Mouse (Mus musculus) liver, embryonic 15.5 days (tissue): ENCODE measurements around the gene Tbc1d10a. TPM values are rescaled to one million over a fixed set of nuclear protein-coding genes. Genes with fewer than 3 reads are reported as not detected.
A peak's percentile ranks its signal among the peaks of the same experiment; 100 is the strongest.

Experiments used
- ATAC-seq: fragments of 200-750 bp; cut with Nextera tagmentation; 2 replicates; pipeline ENCODE4 v1.8.0; 2017; ENCODE audit warnings: moderate number of reproducible peaks, mild to moderate bottlenecking, moderate library complexity; ENCODE audit not compliant: insufficient read depth
- H3K27ac ChIP-seq: fragments of 300-500 bp; sonication (generic); replicated peaks from 2 replicates; pipeline ENCODE4 v1.5.1; 2015; ENCODE audit warnings: mild to moderate bottlenecking, inconsistent platforms
- H3K27me3 ChIP-seq: fragments of 300-500 bp; sonication (generic); 2 replicates; pipeline ENCODE4 v1.6.1; 2015; ENCODE audit warnings: mild to moderate bottlenecking, inconsistent platforms
- H3K36me3 ChIP-seq: fragments of 300-500 bp; sonication (generic); replicated peaks from 2 replicates; pipeline ENCODE4 v1.6.1; 2015; ENCODE audit warnings: moderate library complexity, mild to moderate bottlenecking, inconsistent platforms
- H3K4me1 ChIP-seq: fragments of 300-500 bp; sonication (generic); replicated peaks from 2 replicates; pipeline ENCODE4 v1.6.1; 2015; ENCODE audit warnings: inconsistent platforms
- H3K4me2 ChIP-seq: fragments of 300-500 bp; sonication (generic); 2 replicates; pipeline ENCODE4 v1.6.1; 2015; ENCODE audit warnings: moderate library complexity, mild to moderate bottlenecking, inconsistent platforms
- H3K4me3 ChIP-seq: fragments of 300-500 bp; sonication (generic); replicated peaks from 2 replicates; pipeline ENCODE4 v1.5.1; 2015; ENCODE audit warnings: mild to moderate bottlenecking, inconsistent platforms
- H3K9ac ChIP-seq: fragments of 300-500 bp; sonication (generic); 2 replicates; pipeline ENCODE4 v1.6.1; 2015; ENCODE audit warnings: moderate library complexity, mild to moderate bottlenecking, inconsistent platforms
- H3K9me3 ChIP-seq: fragments of 300-500 bp; sonication (generic); replicated peaks from 2 replicates; pipeline ENCODE4 v1.6.1; 2016; ENCODE audit warnings: inconsistent platforms
- WGBS: fragments of 180-500 bp; shearing (Covaris S2); methylation state at CpG from one replicate; pipeline ENCODE4 v1.1.7; 2015; ENCODE audit warnings: mixed read lengths; ENCODE audit not compliant: insufficient replicate concordance; 5-methylcytosine and 5-hydroxymethylcytosine counted together
- polyA plus RNA-seq: library from polyadenylated mRNA; unstranded; fragments of >200 nt; fragmentation: Nextera tagmentation; extraction: Ambion mirVana; gene quantifications from 2 replicates; pipeline ENCODE4 v1.2.1, GENCODE M21; 2015

Tbc1d10a gene
- polyA plus RNA-seq, 1 experiment from 2014 or later: 7.0 TPM

DNA sequence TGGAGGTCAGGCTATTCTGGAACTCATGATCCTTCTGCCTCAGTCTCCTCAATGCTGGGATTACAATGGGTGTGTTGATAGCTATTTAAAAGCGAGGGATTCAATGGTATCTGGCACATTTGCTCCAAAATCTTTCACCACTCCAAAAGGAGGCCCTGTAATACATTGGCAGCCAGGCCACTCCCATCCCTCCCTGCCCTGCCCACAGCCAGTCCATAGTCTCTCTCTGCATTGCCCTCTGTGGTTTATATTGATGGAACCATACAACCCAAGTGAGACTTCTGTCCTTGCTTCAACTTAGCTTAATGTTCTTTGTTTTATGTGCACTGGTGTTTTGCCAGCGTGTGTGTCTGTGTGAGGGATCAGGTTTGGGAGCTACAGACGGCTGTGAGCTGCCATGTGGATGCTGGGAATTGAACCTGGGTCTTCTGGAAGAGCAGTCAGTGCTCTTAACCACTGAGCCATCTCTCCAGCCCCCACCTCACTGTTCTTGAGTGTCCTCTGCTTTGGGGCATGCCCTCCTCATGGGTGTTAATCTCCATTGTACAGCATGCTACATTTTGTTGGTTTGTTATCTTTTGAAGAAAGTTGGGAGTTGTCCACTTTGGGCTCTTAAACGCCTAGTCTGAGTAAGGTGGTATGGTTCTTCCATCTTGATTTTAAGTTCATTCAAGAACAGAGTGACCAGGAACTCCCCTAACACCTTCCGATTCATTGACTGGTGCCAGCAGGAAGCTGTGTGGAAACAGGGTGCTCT is 40.2 kb downstream of the Tbc1d10a start:
- 0 out of 2 replicates have a peak overlapping the region, but pooled peaks have one; percentile 20 for H3K9ac ChIP-seq
- H3K4me3 ChIP-seq: peak overlapping the region; percentile 65
- H3K9me3 ChIP-seq: no peaks in the 10 kb centered on the region
- H3K4me2 ChIP-seq: peak overlapping the region; percentile 69
- H3K36me3 ChIP-seq: no peaks in the 10 kb centered on the region
- peak overlapping the region; percentile 62; the same call in 1 of the 2 replicates for H3K27ac ChIP-seq
- WGBS: 49% methylated on average over 5 of the region's 5 CpGs
- no peaks in the 10 kb centered on the region for H3K27me3 ChIP-seq
- H3K4me1 ChIP-seq: peaks cover 90% of the 10 kb centered on the region
- peak; percentile 43; the same call in 1 of the 2 replicates for ATAC-seq

DNA sequence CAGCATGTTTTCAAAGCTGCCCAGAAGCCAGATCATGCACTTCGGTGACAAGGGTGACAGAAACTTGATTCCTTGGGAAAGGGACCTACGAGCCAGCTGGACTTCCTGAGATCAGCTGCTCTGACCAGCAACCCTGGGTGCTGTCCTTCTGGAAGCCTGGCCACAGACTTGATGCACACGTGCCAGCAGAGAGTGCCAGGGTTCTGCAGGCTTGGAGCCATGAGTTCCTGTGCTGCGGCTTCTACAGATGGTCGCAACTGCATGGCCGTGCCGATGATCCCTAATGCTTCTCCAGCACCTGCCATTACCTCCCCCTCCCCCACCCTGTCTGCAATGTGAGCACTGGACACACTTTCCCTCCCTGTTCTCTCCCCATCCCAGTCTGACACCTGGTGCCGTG is 41.9 kb downstream of the Tbc1d10a start:
- no peak overlapping the region for H3K27ac ChIP-seq
- no peaks in the 10 kb centered on the region for H3K27me3 ChIP-seq
- H3K4me3 ChIP-seq: no peak overlapping the region
- no peak overlapping the region for H3K4me2 ChIP-seq
- no peak for ATAC-seq
- H3K9me3 ChIP-seq: no peaks in the 10 kb centered on the region
- no peak overlapping the region for H3K9ac ChIP-seq
- no peaks in the 10 kb centered on the region for H3K36me3 ChIP-seq
- peaks cover 81% of the 10 kb centered on the region for H3K4me1 ChIP-seq
- 74% methylated on average over 8 of the region's 8 CpGs for WGBS

DNA sequence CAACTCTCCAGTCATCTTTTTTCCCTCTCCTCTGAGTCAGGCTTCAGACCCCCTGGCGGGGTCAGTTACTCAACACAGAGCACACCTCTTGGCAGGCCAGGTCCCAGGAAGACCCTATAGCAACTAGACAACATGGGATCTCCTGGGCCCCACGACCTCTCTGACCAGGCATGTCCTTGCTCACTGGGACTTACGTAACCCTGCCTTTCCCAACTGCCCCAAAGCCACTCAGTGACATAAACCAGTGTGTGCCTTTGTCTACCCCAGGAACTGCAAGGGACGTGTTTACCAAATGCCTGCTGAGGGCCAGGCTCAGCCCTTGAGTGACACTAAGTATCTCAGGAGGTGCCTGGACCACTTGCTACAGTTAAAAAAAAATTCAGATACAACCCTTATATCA is 43.3 kb downstream of the Tbc1d10a start:
- 59% methylated on average over 4 of the region's 4 CpGs for WGBS
- Histone ChIP-seq H3K36me3 (no peaks in the 10 kb centered on the region), H3K27ac (peak overlapping the region; percentile 51), H3K4me1 (peaks cover 76% of the 10 kb centered on the region), H3K27me3 (no peaks in the 10 kb centered on the region), H3K9me3 (no peaks in the 10 kb centered on the region), H3K4me3 (no peak overlapping the region), H3K4me2 (no peak overlapping the region), H3K9ac (no peak overlapping the region)
- peak; percentile 26 for ATAC-seq

DNA sequence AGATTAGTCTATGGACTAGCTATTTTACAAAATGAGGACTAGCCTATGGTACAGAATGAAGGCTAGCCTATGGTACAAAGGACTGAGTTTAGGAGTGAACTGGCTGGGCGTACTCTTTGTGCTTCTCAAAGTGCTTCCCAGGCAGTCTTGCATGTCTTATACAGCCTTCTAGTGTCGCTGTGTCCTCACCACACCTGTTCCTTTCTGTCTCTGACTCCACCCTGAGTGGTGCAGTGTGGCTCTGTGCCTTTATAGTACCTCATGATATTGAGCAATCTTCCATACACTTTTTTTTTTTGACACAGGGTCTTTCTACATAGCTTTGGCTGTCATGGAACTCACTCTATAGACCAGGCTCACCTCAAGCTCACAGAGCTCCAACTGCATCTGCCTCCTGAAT is 44.8 kb downstream of the Tbc1d10a start:
- Histone ChIP-seq H3K4me1 (peaks cover 76% of the 10 kb centered on the region), H3K27me3 (no peaks in the 10 kb centered on the region), H3K9me3 (no peaks in the 10 kb centered on the region), H3K27ac (no peak overlapping the region), H3K4me3 (no peak overlapping the region), H3K9ac (no peak overlapping the region), H3K4me2 (no peak overlapping the region), H3K36me3 (no peaks in the 10 kb centered on the region)
- WGBS: 82% methylated on average over 2 of the region's 2 CpGs
- ATAC-seq: no peak

DNA sequence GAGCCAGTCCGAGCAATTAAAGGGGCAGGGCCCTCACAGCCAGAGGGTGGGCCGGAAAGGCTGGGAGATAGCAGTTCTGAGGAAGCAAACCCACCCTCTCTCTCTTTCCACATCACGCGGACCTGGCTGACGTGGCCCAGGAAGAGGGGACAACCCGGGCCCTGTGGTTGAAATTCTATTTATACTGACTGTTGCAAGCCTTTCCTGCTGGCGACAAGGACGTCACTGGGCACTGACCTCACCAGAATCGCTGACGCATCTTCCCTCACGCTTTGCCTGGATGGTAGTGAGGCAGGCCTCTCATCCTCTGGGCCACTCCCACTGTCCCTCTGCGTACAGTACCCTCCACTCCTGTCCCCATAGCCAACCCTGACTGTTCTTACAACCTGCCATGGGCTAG is 46.1 kb downstream of the Tbc1d10a start:
- Histone ChIP-seq H3K36me3 (no peaks in the 10 kb centered on the region), H3K27me3 (no peaks in the 10 kb centered on the region), H3K9me3 (no peaks in the 10 kb centered on the region), H3K9ac (no peak overlapping the region), H3K27ac (no peak overlapping the region), H3K4me2 (no peak overlapping the region), H3K4me1 (peaks cover 76% of the 10 kb centered on the region), H3K4me3 (no peak overlapping the region)
- no peak; the same call in 1 of the 2 replicates for ATAC-seq
- WGBS: 36% methylated on average over 12 of the region's 12 CpGs

DNA sequence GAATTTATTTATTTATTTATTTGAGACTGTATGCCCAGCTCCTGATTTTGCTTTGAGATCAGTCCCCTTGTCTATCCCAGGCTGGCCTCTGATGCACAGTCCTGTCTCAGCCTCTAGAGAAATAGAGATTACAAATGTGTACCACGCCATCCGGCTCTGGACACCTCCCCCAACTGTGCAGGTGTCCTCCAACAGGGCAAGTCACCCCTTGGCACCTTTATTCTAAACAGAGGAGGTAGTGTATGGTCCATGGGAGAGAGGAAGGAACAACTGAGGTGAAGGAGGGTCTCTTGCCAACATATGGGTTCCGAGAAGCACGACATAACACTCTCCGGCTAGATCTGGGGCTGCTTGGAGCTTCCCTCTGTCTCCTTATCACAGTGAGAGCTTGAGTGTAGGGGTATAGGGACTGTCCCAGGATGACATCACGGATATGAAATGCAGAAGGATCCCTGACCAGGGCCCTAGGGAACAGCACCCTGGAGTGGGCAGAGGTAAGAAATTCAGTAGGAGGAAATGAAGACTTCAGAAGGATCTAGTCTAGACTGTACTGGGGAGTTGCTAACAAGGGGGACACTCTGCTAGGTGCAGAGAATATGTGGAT is 48.6 kb downstream of the Tbc1d10a start:
- Histone ChIP-seq H3K4me1 (peaks cover 59% of the 10 kb centered on the region), H3K27me3 (no peaks in the 10 kb centered on the region), H3K9me3 (no peaks in the 10 kb centered on the region), H3K36me3 (peaks cover 5% of the 10 kb centered on the region; the same call in 1 of the 2 replicates), H3K4me3 (peak overlapping the region; percentile 38; the same call in 1 of the 2 replicates), H3K9ac (peak overlapping the region; percentile 27; the same call in 1 of the 2 replicates), H3K27ac (peak overlapping the region; percentile 61; the same call in 1 of the 2 replicates), H3K4me2 (peak overlapping the region; percentile 62)
- 70% methylated on average over 6 of the region's 6 CpGs for WGBS
- ATAC-seq: 0 out of 2 replicates have a peak, but pooled peaks have one; percentile 36

DNA sequence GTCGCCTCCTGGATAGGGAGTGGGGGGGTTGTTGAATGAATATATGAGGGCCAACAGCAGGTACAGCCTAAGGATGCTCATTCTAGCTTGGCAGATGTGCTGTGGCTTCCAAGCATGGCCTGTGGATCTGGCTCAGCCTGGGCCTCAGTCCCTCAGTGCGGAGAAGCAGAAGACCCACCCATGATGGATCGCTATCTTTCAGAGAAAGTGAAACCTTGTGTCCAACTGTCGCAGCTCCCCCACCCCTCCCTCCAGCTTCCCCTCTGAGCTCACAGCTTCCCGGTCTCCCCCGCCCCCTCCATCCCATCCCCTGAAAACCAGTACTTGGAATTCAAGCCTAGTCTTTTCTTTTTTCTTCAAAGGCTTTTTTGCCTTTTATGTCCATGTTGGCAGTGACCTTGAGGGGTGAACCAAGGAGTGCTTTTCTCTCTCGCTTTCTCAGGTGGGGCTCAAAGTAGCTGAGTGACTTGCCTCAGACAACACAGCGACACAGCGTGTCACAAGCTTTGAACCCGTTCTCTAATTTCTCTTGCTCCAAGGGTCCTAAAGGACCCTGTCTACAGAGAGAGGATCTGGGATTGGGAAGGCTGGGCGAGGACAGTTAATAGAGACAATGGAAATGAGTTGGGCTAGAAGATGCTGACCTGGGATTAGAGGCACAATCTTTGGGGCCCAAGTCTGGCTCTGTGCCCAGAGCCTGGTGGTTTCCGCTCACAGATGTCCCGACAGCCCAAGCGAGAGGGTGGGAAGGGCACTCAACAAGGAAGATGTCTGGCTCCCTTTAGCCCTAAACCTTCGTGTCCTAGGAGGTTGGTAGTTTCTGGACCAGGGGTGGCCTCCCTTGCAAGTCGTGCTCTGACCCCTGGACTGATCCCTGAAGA is 49.3 kb downstream of the Tbc1d10a start, which contains the start of gene Osm:
TSS of gene Osm (plus strand) at position 756 of the 881 bp plus-strand sequence.
- peaks cover 5% of the 10 kb centered on the region; the same call in 1 of the 2 replicates for H3K36me3 ChIP-seq
- ATAC-seq: peak; percentile 61
- peak within 1 kb of the TSS; percentile 27; the same call in 1 of the 2 replicates for H3K9ac ChIP-seq
- H3K9me3 ChIP-seq: no peaks in the 10 kb centered on the region
- peak within 1 kb of the TSS; percentile 38 for H3K4me3 ChIP-seq
- no peaks in the 10 kb centered on the region for H3K27me3 ChIP-seq
- H3K4me2 ChIP-seq: peak within 1 kb of the TSS; percentile 62
- 46% methylated on average over 16 of the region's 16 CpGs for WGBS
- peaks cover 54% of the 10 kb centered on the region for H3K4me1 ChIP-seq
- H3K27ac ChIP-seq: peak within 1 kb of the TSS; percentile 61

DNA sequence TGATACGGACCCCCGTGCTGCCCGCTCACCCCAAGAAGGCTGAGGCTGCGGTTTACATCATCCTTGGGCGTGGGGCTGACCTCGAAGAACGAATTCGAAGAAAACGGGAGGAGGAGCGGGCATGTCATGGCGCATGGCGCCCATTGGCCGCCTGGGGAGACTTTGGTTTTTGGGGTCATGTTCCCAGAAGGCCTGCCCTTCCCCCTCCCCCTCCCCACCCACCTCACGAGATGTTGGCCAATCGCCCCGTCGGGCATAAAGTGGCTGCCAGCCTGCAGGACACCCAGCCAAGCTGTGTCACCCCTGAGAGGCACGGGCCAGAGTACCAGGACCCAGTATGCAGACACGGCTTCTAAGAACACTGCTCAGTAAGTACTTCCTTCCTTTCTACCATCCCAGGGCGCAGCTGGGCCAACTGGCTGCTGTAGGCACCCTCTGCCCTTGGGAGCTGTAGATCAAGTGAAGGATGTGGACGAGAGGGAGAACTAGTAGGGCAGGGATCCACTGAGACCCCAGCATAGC is 50.0 kb downstream of the Tbc1d10a start:
- no peak for ATAC-seq
- peaks cover 56% of the 10 kb centered on the region for H3K4me1 ChIP-seq
- H3K27ac ChIP-seq: peak overlapping the region; percentile 61

DNA sequence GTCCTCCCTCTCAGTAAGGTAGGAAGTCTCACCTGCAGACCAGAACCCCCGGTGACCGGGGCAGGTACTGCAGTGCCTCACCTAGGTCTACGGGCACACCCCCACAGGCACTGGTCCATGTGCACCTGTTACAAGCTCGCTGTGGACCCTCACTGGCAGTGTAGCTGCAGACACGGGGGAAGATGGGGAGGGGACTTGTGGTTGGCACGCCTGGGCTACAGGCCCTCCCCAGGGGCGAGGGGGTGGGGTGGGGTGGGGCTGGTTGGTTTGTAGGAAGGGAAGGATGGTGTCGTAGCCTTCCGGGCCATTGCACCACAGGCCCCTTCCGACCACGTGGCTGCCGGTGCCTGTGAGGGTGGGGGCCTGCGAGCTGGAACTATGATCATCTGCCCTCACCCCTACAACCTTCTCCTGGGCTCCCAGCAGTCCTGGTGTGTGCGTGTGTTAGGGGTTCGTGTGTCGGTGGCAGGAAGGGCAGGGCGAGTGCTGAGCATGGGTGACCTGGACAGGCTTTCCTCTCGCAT is 50.9 kb downstream of the Tbc1d10a start:
- peak overlapping the region; percentile 33 for H3K27ac ChIP-seq
- H3K4me3 ChIP-seq: peak overlapping the region; percentile 38
- no peaks in the 10 kb centered on the region for H3K27me3 ChIP-seq
- peak overlapping the region; percentile 62 for H3K4me2 ChIP-seq
- WGBS: 33% methylated on average over 18 of the region's 18 CpGs
- no peak overlapping the region for H3K9ac ChIP-seq
- peaks cover 5% of the 10 kb centered on the region; the same call in 1 of the 2 replicates for H3K36me3 ChIP-seq
- H3K4me1 ChIP-seq: peaks cover 58% of the 10 kb centered on the region
- H3K9me3 ChIP-seq: no peaks in the 10 kb centered on the region
- ATAC-seq: peak; percentile 20; the same call in 1 of the 2 replicates

More for the DNA sequence above, 50.0 kb downstream of the Tbc1d10a start:
- no peaks in the 10 kb centered on the region for H3K9me3 ChIP-seq
- H3K4me2 ChIP-seq: peak overlapping the region; percentile 62
- H3K9ac ChIP-seq: 0 out of 2 replicates have a peak overlapping the region, but pooled peaks have one; percentile 3
- H3K27me3 ChIP-seq: no peaks in the 10 kb centered on the region
- 67% methylated on average over 21 of the region's 21 CpGs for WGBS
- peak overlapping the region; percentile 38 for H3K4me3 ChIP-seq
- peaks cover 5% of the 10 kb centered on the region; the same call in 1 of the 2 replicates for H3K36me3 ChIP-seq

DNA sequence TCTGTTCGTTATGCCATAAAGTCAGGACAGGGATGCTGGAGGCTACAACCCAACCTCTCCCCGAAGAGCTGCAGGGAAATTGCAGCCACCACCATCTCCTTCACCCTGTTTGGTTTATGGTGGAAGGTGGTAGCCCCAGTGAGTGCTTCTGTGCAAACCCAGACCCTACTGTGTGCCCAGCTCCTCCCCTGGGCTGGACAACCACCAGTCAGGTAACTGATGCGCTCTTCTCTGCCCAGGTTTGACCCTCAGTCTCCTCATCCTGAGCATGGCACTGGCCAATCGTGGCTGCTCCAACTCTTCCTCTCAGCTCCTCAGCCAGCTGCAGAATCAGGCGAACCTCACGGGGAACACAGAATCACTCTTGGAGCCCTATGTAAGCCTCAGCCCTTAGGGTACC is 51.6 kb downstream of the Tbc1d10a start:
- no peaks in the 10 kb centered on the region for H3K27me3 ChIP-seq
- ATAC-seq: no peak
- H3K4me2 ChIP-seq: no peak overlapping the region
- H3K9me3 ChIP-seq: no peaks in the 10 kb centered on the region
- H3K4me1 ChIP-seq: peaks cover 53% of the 10 kb centered on the region
- peak overlapping the region; percentile 33; the same call in 1 of the 2 replicates for H3K27ac ChIP-seq
- H3K4me3 ChIP-seq: no peak overlapping the region
- H3K36me3 ChIP-seq: peaks cover 5% of the 10 kb centered on the region; the same call in 1 of the 2 replicates
- WGBS: 69% methylated on average over 6 of the region's 6 CpGs
- no peak overlapping the region for H3K9ac ChIP-seq
